Mouse (Mus musculus) thymus, postnatal 10 days (tissue): Measurements from ENCODE around the gene Myh14.

Source experiments
- DNase-seq, 2 experiments: peaks; one replicate each; pipeline ENCODE4 v3.0.0; 2021; ENCODE audit warnings: low spot score in 2 of 2

Gene Myh14

DNA sequence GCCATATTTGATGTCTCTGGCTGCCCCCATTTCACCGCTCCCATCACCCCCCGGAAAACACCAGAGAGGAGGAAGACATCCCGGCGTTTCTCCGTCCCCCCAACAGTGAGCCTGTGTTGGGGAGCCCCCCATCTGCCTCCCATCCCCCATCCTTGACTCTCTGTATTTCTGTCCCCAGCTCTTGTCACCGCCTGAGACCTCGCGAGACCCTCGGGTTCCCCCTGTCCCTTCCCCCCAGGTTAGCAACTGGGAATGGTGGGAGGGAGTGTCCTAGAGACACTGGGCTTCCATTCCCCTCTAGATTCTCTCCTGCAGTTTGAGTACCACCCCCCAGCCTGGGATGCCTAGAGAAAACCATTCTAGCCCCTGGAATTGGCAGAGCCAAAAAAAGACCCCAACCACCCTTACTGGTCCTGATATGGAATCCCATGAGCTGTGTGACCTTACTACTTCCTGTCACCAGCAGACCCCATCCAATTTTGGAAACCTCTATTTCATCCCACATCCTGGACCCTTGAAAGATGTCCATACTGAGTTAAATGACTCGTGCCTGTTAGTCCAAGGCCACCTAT, 69.9 kb downstream of the Myh14 start:
- no peak for DNase-seq

- no peak for DNase-seq
These were observed 72.3 kb downstream of the Myh14 start for GRCm38 (mm10) chr7:44598336-44598735.

DNA sequence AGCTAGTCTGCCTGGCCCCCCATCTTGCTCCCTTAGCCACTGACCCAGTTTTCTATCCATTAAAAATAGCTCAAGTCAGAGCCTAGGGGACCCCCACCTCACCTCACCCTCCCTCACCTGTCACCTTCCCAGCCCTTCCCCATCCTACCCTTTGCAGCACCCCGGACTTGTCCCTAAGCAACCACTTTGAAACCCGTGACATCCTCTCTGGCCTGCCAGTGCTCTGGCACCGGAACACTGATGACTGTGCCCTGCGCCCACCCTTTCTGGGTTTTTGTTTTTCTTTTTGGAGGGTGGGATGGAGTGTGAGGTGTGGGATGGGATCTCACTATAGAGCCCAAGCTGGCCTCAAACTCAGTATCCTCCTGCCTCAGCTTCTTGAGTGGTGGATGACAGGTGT, 73.0 kb downstream of the Myh14 start:
- DNase-seq: no peak

DNA sequence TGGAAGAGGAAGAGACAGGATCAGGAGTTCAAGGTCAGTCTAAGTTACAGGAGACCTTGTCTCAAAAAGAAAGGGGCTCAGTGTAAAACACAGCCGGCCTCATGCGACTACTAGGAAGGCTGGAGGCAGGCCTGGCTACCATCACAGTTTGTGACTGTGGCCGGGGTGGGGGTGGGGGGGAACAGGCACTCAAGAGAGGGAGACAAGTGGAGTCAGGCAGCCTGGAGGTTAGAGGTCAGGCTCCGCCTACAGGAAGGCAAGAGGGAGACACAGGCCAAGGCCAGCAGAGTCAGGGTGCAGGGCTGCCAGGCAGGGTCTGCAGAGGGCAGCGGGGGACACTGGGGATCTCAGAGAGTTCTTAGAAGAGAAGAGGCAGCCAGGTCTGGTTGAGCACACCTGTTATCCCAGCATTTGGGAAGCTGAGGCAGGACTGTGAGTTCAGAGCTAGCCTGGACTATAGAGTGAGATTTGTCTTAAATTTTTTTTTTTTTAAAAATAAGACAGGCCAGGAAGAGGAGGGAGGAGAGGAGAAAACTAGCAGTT, 73.6 kb downstream of the Myh14 start:
- DNase-seq: no peak

- no peak for DNase-seq
These were observed 74.6 kb downstream of the Myh14 start for GRCm38 (mm10) chr7:44596051-44596450.

GRCm38 (mm10) chr7:44595131-44595561, 75.5 kb downstream of the Myh14 start:
- no peak for DNase-seq

DNA sequence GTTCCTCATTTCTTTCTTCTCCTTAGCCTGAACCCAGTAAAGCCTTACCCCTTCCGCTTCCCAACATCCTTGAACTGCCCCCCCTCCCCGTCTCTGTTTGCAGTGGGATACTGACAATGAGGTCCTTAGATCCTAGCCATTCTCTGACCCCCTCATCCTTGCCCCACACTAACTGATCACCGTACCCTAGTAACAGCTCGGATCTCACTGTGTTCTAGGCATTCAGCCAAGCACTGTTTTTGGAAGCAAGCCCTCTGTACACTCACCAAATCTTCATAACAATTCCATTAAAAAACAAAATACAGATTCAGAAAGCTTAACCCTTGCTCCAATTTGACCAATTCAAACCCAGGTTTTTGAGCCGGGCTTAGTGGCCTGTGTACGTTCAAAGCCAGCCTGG, 76.4 kb downstream of the Myh14 start:
- DNase-seq: no peak

DNA sequence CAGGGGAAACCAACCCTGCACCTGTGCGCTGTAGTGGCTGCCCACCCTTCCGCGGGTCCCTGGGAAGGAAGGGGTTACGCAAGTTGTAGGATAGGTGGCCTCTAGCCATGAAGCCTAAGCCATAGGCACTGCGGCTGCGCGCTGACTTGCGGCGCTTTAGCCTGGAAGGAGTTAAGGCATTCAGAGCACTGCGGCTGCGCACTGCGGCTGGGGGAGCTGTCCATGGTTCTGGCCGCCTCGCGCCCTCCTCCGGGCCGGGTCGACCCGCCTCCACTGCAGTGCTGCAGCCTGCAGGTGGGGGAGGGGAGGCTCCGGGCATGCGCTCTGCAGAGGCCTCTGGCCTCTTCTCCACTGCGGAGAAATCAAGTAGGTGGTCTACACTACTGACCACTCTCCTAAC, 76.9 kb downstream of the Myh14 start:
- DNase-seq: peak; percentile 46 to 77

DNA sequence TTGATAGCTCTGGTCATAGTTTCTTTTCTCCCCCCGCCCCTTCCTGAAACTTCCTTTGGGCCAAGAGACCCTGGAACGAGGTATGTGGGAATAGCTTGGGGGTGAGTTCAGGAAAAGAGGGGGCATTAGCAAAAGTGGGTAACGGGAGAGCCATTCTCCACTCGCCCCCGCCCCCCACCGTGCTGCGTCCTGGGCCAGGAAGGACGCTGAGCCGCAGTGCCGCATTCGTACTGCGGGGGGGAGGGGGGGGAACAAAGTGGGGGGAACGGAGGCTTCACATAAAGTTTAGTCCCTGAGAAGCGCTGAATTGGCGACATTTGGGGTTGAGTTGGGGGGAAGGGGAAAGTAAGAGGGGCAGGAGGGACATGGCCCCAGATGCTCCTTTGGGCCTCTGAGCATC, 77.6 kb downstream of the Myh14 start:
- DNase-seq: no peak

DNA sequence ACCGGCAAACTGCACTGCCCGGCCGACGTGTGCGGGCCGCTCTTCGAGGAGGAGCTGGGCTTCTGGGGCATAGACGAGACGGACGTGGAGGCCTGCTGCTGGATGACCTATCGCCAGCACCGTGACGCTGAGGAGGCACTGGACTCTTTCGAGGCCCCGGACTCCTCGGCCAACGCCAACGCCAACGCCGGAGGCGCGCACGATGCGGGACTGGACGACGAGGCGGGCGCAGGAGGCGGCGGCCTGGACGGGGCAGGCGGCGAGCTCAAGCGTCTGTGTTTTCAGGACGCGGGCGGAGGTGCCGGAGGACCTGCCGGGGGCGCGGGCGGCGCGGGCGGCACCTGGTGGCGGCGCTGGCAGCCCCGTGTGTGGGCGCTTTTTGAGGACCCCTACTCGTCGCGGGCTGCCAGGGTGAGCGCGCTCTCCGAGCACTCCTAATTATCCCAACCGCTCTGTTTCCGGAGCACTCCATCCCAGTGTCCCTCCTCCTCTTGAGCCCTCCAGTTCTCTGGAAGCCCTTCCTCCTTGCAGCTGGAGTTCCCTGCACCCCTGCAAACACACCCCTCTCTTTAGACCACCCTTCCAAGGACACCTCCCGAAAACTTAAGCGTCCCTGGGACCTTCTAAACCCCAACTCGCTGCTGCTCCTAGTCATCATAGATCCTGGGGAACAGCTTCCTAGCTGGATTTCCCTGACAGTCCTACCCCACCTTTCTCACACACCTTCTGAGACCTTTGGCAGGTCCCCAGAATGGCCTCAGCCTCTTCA, 79.1 kb downstream of the Myh14 start:
- no peak for DNase-seq

DNA sequence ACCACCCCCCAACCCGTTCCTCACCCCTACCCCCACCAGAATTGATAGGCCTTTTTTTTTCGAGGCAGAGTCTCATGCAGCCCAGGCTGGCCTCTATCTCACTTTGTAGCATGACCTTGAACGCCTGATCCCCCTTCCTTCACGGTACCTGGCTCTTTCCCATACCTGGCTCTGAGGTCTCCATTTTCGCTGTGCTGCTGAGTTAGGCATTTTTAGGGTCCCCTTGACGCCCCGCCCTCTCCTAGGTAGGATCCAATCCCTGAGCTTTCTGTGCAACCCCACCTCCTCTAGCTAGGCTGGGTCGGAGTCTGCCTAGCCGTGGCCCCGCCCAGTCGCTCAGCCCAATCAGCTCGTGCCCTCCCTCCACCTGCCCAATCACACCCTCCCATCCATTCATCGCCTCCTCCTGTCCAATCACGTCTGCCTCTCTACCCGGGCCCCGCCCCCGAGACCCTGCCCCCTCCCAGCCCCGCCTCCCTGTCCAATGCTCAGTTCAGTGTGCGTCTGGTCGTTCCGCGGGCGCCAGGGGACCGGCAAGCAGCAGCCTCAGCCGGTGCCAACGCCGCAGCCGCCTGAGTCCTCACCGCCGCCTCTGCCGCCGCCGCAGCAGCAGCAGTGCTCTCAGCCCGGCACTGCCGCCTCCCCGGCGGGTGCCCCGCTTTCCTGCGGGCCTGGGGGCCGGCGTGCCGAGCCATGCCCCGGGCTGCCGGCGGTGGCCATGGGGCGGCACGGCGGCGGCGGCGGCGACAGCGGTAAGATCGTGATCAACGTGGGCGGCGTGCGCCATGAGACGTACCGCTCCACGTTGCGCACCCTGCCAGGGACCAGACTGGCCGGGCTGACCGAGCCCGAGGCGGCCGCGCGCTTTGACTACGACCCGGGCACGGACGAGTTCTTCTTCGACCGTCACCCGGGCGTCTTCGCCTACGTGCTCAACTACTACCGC, 80.0 kb downstream of the Myh14 start, which contains the start of gene Kcnc3:
Gene Kcnc3 (plus strand): TSS at position 263 of the 946 bp plus-strand sequence.
- DNase-seq: peak; percentile 56 to 57

DNA sequence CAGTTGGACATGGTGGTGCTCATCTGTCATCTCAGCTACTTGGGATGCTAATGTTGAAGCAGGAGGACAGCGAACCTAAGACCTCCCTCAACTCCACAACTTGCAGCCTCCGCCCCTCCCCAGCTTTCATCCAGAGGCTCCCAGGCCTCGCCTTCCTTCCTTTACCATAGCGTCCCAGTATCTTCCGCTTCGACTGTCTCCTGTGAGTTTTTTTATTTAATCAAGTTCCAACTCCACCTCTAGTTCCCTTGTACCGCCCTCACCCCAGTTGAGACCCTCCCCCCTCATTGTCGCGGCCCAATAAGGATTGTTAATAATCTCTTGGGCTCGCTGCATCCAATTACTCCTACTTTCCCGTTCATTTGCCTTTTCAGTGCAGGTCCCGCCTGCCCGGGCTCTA, 80.7 kb downstream of the Myh14 start:
- no peak for DNase-seq

GRCm38 (mm10) chr7:44589149-44589548, 81.5 kb downstream of the Myh14 start:
- no peak for DNase-seq

DNA sequence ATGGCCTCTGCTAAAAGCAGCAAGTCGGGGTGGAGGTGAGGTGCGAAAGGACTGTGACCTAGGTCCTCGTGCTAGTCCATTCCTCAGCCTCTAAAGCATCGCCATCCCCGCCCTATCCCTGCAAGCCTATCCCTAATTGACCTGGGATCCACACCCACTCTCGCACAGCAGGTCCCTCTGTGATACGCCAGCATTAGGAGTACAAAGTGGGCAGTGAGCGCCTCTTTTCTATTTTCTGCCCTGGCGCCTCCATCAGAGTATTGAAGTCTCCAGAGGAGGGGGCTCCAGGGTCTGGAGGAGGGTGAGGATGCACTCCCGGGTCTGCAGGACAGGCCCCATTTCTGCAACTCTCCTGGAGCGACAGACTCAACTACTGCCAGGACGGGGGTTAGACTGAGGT, 82.3 kb downstream of the Myh14 start:
- DNase-seq: no peak

DNA sequence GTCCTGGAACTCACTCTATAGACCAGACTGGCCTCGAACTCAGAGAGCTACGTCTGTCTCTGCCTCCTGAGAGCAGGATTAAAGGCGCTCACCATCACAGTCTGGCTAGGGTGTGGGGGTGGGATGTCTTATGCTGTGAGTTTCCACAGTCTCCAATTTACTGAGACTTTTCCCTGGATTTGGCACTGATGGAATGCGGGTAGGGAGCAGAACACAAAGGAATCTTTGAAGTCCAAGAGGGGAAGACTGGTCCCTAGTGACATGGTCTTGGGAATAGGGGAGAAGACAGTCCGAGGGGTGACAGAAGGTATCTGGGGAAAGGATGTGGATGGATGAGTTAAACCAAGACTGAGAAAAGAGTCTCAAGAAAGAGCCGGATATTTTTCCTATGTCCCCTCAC, 83.0 kb downstream of the Myh14 start:
- DNase-seq: no peak

DNA sequence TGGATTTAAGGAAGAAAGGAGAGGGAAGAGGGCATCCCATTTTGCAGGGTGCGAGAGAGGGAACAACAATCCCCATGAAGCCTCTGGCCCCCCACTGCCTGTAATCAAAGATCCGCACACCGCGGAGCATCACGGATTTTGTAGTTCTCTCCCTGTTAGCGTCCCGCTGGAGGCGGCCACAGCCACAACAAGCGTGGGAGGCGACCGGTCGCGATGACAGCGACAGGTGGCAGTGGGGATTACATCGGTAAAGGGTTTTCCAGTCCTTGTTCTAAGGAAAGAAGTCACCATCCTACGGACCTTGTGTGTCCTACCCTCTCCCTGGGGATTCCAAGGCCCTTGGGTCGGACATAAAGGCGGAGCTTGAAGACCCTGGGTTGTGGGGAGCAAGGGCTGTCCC, 83.7 kb downstream of the Myh14 start:
- DNase-seq: peak; percentile 11 to 15

DNA sequence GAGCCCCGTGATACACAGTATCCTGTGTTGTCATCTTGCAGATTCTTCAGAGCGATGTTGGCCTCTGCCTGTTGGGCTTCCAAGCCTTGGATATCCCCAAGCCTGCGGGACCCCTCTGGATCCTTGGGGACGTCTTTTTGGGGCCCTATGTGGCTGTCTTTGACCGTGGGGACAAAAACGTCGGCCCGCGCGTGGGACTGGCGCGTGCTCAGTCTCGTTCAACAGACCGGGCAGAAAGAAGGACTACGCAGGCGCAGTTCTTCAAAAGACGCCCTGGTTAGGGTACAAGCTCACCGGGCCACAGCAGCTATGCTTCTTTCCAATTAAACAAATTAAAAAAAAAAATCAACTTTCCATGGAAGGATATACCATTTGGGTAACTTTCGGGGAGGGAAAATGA, 84.1 kb downstream of the Myh14 start:
- no peak for DNase-seq

DNA sequence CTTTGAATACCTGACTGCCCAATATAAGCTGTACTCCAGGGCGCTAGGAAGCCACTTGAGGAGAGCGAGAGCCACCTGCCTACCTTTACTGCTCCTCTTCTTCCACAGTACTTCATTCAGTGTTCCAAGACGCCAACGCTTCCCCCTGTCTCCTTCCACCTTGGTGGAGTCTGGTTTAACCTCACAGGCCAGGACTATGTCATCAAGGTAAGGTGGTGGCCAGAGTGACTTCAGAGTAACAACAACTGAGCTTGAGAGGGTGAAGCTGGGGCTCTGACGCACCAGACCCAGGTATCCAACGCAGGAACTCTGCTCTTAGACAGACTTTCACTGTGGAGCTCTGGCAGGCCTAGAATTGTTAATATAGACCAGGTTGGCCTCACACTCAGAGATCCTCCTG, 85.0 kb downstream of the Myh14 start:
- DNase-seq: no peak

DNA sequence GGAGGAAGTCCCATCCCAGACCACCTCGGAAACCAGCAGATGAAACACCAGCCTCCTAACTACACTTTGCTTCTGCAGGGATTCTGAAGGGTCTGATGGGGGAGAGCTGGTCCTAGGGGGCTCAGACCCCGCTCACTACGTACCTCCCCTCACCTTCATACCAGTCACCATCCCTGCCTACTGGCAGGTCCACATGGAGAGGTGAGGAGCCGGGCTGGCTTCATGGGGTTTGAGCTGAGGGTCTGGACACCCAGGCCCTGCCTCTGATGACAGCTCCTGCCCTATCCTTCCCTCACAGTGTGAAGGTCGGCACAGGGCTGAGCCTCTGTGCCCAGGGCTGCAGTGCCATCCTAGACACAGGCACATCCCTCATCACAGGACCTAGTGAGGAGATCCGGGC, 85.7 kb downstream of the Myh14 start:
- no peak for DNase-seq

- no peak for DNase-seq
These were observed 86.3 kb downstream of the Myh14 start for GRCm38 (mm10) chr7:44584265-44584804.

- DNase-seq: no peak
These were observed 87.5 kb downstream of the Myh14 start for GRCm38 (mm10) chr7:44583146-44583545.

DNA sequence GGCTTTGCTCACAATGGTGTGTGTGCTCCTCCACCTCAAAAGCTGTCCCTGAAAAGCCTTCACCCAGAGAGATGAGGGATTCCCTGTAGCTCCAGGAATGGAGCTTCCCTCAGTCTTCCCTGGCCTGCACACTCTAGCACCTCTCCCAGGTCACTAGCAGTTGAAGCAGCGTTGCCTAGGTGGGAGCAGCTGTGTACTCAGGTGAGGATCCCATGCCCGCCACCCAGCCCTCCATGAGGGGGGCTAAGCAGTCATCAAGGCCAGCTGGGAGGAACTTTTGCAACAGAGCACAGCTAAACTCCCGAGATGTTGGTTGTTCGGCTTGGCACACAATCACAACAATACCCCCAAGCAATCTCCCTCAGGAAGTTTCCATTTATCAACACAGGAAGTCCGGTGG, 87.9 kb downstream of the Myh14 start:
- DNase-seq: no peak
